Mouse (Mus musculus): ENCODE measurements around the gene Pard3. TPM values are rescaled to one million over a fixed set of nuclear protein-coding genes. Genes with fewer than 3 reads are reported as not detected.

Gene Pard3
- polyA plus RNA-seq, 1 experiment from 2014 or later, result 38.3 TPM

DNA sequence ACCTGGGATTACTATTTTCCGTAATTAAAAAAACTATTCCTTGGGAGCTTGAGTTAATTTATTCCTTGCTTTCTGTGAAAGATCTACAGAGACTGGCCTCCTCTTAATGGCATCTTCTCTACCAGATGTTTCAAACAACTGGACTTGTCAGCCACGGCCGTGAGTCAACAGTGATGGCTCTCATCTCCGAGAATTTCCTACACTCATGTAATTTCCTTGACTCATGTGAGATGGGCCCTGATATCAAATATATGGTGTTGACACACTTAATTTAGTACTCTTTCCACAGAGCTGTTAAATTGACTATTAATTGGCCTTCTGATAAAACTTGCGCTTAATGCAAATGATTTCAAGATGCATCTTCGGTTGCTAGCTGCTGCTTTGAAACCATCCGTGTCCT lies 198.3 kb downstream of the Pard3 start:
- no peak for ATAC-seq (ENCODE audit: low FRiP score)
- Histone ChIP-seq H3K9ac (no peak overlapping the region), H3K4me1 (peaks cover 18% of the 10 kb centered on the region), H3K27ac (no peak overlapping the region), H3K4me2 (replicated peaks) (no peak overlapping the region), H3K36me3 (no peaks in the 10 kb centered on the region), H3K9me3 (replicated peaks) (no peaks in the 10 kb centered on the region), H3K27me3 (no peaks in the 10 kb centered on the region), H3K4me3 (no peak overlapping the region)
- 83% methylated on average over 7 of the region's 7 CpGs for WGBS

DNA sequence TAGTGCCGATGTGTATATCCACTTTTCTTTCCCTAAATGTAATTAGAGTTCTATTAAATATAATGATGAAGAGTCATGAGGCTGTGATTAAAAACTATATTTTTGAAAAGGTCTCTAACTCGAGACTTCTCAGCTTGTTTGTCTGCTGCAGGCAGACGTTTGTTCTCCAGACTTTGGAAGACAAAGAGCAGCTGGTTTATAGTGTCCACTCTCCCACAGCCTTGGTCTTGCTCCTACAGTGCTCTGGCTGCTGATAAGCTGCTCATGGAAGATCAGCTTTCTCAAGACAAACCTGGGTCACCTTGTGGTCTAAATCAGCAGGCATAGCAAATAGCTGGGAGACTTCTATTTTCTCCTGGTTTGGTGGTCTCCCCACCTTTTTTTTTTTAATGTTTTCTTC lies 198.7 kb downstream of the Pard3 start:
- Histone ChIP-seq H3K36me3 (no peaks in the 10 kb centered on the region), H3K4me2 (replicated peaks) (no peak overlapping the region), H3K4me1 (peaks cover 22% of the 10 kb centered on the region), H3K27me3 (no peaks in the 10 kb centered on the region), H3K27ac (no peak overlapping the region), H3K9ac (no peak overlapping the region), H3K4me3 (no peak overlapping the region), H3K9me3 (replicated peaks) (no peaks in the 10 kb centered on the region)
- no peak for ATAC-seq (ENCODE audit: low FRiP score)
- WGBS, result 63% methylated on average over 3 of the region's 3 CpGs

- H3K9ac ChIP-seq, result no peak overlapping the region
- 80% methylated on average over 4 of the region's 4 CpGs for WGBS
- H3K36me3 ChIP-seq, result no peaks in the 10 kb centered on the region
- H3K27ac ChIP-seq, result no peak overlapping the region
- H3K4me3 ChIP-seq, result no peak overlapping the region
- no peak for ATAC-seq (ENCODE audit: low FRiP score)
- H3K9me3 ChIP-seq (replicated peaks), result no peaks in the 10 kb centered on the region
- H3K4me2 ChIP-seq (replicated peaks), result no peak overlapping the region
- H3K27me3 ChIP-seq, result no peaks in the 10 kb centered on the region
- peaks cover 26% of the 10 kb centered on the region for H3K4me1 ChIP-seq
Observed at GRCm38 (mm10) chr8:127262926-127263325, 199.2 kb downstream of the Pard3 start.

DNA sequence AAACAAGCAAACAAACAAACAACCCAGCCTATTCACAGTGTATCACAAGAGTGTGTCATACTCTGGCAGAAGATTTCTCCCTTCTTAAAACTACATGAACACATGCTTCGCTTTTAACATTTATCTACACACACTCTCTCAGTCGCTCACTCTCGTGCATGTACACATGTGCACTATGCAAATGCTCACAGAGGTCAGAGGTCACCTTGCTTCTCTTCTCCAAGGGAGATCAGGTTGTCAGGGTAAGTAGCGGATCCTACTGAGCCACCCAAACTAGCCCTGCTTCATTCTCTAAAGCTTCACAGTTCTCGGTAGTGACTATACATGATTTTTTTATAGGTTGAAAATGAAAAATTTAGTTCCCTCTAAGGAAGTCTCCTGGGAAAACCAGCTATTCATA lies 199.8 kb downstream of the Pard3 start:
- H3K4me3 ChIP-seq, result no peak overlapping the region
- H3K27ac ChIP-seq, result no peak overlapping the region
- 44% methylated on average over 5 of the region's 5 CpGs for WGBS
- H3K4me1 ChIP-seq, result peaks cover 31% of the 10 kb centered on the region
- no peak for ATAC-seq (ENCODE audit: low FRiP score)
- no peaks in the 10 kb centered on the region for H3K27me3 ChIP-seq
- no peaks in the 10 kb centered on the region for H3K9me3 ChIP-seq (replicated peaks)
- H3K4me2 ChIP-seq (replicated peaks), result no peak overlapping the region
- H3K9ac ChIP-seq, result no peak overlapping the region
- H3K36me3 ChIP-seq, result no peaks in the 10 kb centered on the region

- H3K4me3 ChIP-seq, result no peak overlapping the region
- peaks cover 32% of the 10 kb centered on the region for H3K4me1 ChIP-seq
- no peaks in the 10 kb centered on the region for H3K36me3 ChIP-seq
- H3K27ac ChIP-seq, result no peak overlapping the region
- H3K4me2 ChIP-seq (replicated peaks), result no peak overlapping the region
- 85% methylated on average over 8 of the region's 8 CpGs for WGBS
- no peaks in the 10 kb centered on the region for H3K27me3 ChIP-seq
- H3K9ac ChIP-seq, result no peak overlapping the region
- ATAC-seq (ENCODE audit: low FRiP score), result no peak; the same call in 1 of the 2 replicates
- H3K9me3 ChIP-seq (replicated peaks), result no peaks in the 10 kb centered on the region
Observed at GRCm38 (mm10) chr8:127264691-127265470, 201.2 kb downstream of the Pard3 start.

- WGBS, result 28% methylated on average over 5 of the region's 5 CpGs
- Histone ChIP-seq H3K36me3 (no peaks in the 10 kb centered on the region), H3K4me2 (replicated peaks) (no peak overlapping the region), H3K4me3 (no peak overlapping the region), H3K9me3 (replicated peaks) (no peaks in the 10 kb centered on the region), H3K27me3 (no peaks in the 10 kb centered on the region), H3K27ac (no peak overlapping the region), H3K4me1 (peaks cover 32% of the 10 kb centered on the region), H3K9ac (no peak overlapping the region)
- peak; percentile 26; the same call in 1 of the 2 replicates for ATAC-seq (ENCODE audit: low FRiP score)
Observed at GRCm38 (mm10) chr8:127266777-127267176, 203.1 kb downstream of the Pard3 start.

GRCm38 (mm10) chr8:127268239-127269024 lies 204.7 kb downstream of the Pard3 start:
- peak; percentile 35; the same call in 1 of the 2 replicates for ATAC-seq (ENCODE audit: low FRiP score)
- H3K36me3 ChIP-seq, result no peaks in the 10 kb centered on the region
- H3K9ac ChIP-seq, result no peak overlapping the region
- H3K9me3 ChIP-seq (replicated peaks), result no peaks in the 10 kb centered on the region
- no peak overlapping the region for H3K27ac ChIP-seq
- H3K4me1 ChIP-seq, result peaks cover 26% of the 10 kb centered on the region
- H3K4me3 ChIP-seq, result no peak overlapping the region
- WGBS, result 34% methylated on average over 12 of the region's 12 CpGs
- no peak overlapping the region for H3K4me2 ChIP-seq (replicated peaks)
- no peaks in the 10 kb centered on the region for H3K27me3 ChIP-seq

DNA sequence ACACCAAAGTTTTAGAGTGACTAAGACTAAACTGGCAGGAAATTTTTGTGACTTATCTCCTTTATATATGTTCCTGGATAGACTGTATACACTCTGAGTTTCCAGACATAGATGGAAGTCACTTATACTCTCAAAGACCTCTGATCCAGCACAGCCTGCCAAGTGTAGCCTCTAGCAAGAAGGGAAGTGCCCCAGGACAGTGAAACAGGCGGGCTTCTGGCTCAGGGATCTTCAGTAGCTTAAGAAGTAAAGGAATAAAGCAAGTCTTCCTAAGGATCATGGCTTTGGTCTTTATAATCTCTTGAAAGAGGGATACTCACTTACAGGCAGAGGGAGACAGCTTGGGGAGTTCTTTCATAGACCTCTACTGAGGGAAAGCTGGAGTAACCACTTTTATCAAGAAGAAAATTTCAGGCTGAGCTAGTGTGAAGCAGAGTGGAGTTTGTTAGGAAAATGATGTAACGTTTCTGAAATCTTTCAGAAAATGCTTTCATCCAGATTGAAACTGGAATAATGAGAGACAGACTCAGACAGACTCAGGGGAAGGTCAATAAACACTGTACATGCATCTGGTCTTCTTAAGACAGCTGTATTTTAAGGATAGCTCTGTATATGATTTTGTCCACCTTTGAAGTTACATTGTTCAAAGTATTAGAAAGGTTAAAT lies 205.5 kb downstream of the Pard3 start:
- Histone ChIP-seq H3K4me2 (replicated peaks) (no peak overlapping the region), H3K9ac (no peak overlapping the region), H3K4me1 (peaks cover 21% of the 10 kb centered on the region), H3K9me3 (replicated peaks) (no peaks in the 10 kb centered on the region), H3K27ac (no peak overlapping the region), H3K27me3 (no peaks in the 10 kb centered on the region), H3K36me3 (no peaks in the 10 kb centered on the region), H3K4me3 (no peak overlapping the region)
- WGBS, result 75% methylated on average over 2 of the region's 2 CpGs
- no peak for ATAC-seq (ENCODE audit: low FRiP score)

DNA sequence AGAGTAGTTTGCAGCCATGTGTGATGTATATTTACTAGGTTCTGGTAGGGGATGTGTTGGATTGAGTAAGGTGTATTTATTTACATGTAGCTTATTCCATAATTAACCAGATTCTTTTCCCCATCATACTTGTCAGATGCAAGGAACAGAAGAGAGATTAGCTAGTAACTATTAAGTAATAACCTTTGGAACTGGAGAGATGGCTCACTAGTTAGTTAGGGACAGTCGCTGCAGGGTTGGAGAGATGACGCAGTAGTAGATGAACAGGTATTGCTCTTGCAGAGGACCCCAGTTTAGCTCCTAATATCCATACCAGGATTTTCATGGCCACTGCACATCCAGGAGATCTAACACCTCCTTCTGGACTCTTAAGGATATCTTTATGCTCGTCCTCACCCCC lies 207.5 kb downstream of the Pard3 start:
- no peak overlapping the region for H3K9ac ChIP-seq
- 93% methylated on average over 3 of the region's 3 CpGs for WGBS
- no peak overlapping the region for H3K4me3 ChIP-seq
- H3K4me1 ChIP-seq, result peaks cover 21% of the 10 kb centered on the region
- no peak for ATAC-seq (ENCODE audit: low FRiP score)
- H3K9me3 ChIP-seq (replicated peaks), result no peaks in the 10 kb centered on the region
- no peak overlapping the region for H3K4me2 ChIP-seq (replicated peaks)
- no peaks in the 10 kb centered on the region for H3K27me3 ChIP-seq
- H3K27ac ChIP-seq, result no peak overlapping the region
- H3K36me3 ChIP-seq, result no peaks in the 10 kb centered on the region

GRCm38 (mm10) chr8:127280299-127280974 lies 216.7 kb downstream of the Pard3 start:
- H3K4me1 ChIP-seq, result no peaks in the 10 kb centered on the region
- no peak overlapping the region for H3K9ac ChIP-seq
- H3K27ac ChIP-seq, result peak overlapping the region; percentile 62; the same call in 1 of the 2 replicates
- no peak overlapping the region for H3K4me2 ChIP-seq (replicated peaks)
- no peaks in the 10 kb centered on the region for H3K27me3 ChIP-seq
- ATAC-seq (ENCODE audit: low FRiP score), result no peak
- no peak overlapping the region for H3K4me3 ChIP-seq
- WGBS, result 80% methylated on average over 7 of the region's 7 CpGs
- H3K36me3 ChIP-seq, result no peaks in the 10 kb centered on the region
- no peaks in the 10 kb centered on the region for H3K9me3 ChIP-seq (replicated peaks)

DNA sequence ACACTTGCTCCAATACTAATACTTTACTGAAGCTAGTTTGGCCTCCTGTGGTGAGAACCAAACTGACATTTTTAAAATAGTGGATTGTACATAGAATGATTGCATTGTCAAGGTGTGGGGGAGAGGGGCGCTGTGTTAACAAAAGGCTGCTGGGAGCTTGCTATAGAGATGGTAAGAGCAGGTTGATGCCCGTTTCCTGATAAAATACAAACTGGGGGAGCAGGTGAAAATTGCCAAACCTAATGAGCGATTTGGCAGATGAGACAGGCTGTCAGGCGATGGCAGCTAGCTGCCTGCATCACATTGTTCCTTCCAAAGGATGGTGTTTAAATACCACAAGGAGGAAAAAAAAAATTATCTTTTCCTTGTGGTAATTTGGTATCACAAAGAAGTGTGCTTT lies 217.3 kb downstream of the Pard3 start:
- H3K4me2 ChIP-seq (replicated peaks), result no peak overlapping the region
- H3K27ac ChIP-seq, result no peak overlapping the region
- H3K9me3 ChIP-seq (replicated peaks), result 0 out of 2 replicates have a peak, but pooled peaks cover 3% of the 10 kb centered on the region
- ATAC-seq (ENCODE audit: low FRiP score), result no peak
- no peak overlapping the region for H3K4me3 ChIP-seq
- no peak overlapping the region for H3K9ac ChIP-seq
- no peaks in the 10 kb centered on the region for H3K36me3 ChIP-seq
- H3K27me3 ChIP-seq, result no peaks in the 10 kb centered on the region
- 62% methylated on average over 4 of the region's 4 CpGs for WGBS
- no peaks in the 10 kb centered on the region for H3K4me1 ChIP-seq

Measured in hindbrain, embryonic 12.5 days (tissue).